Mouse (Mus musculus): Measurements from ENCODE around the gene Zfp1.

GRCm38 (mm10) chr8:111594044-111594840 lies 49.0 kb upstream of the Zfp1 start:
- no peak for TF ChIP-seq CTCF (IDR thresholded peaks at IDR 0.05; ENCODE audit: low read depth, low read length)
- no peak for TF ChIP-seq POLR2A (IDR thresholded peaks at IDR 0.05; ENCODE audit: extremely low read depth, insufficient read depth, low read length)

Measured in liver, adult 2 months (tissue).